Mouse (Mus musculus) layer of hippocampus, postnatal 10 days (tissue): ENCODE results near the gene Polk. TPM values are rescaled to one million over a fixed set of nuclear protein-coding genes. Genes with fewer than 3 reads are reported as not detected.

Experiments
- DNase-seq, 2 experiments: peaks; one replicate each; pipeline ENCODE4 v3.0.0; 2021; ENCODE audit warnings: low spot score in 2 of 2
- long read RNA-seq: library from polyadenylated mRNA; stranded (forward); transcript quantifications from one replicate; pipeline ENCODE4 v2.0.0, GENCODE M21; 2023
- total RNA-seq, 2 experiments: library from RNA; stranded (reverse); gene quantifications; 2 replicates each; pipeline ENCODE4 v1.2.3; 2021

Polk gene
- 10 to 100 TPM in 1 of 2 experiments, 1 to 10 TPM in 1; 9.8 to 10.2 TPM for total RNA-seq
- long read RNA-seq, full-length matches to known transcripts: 2 of 3 reads
- long read RNA-seq, partial matches to known transcripts: 1 of 3 reads
- long read RNA-seq, other reads (novel, unspliced or antisense): 0 of 3 reads

GRCm38 (mm10) chr13:96542081-96542889 is at the start of gene Polk, which contains the start of gene Col4a3bp:
Gene Polk (minus strand): TSS chr13:96542579.
Gene Col4a3bp (plus strand): TSS chr13:96542618.
- DNase-seq: peak; percentile 90 to 95

- no peak for DNase-seq
Observed at GRCm38 (mm10) chr13:96588642-96589041, 46.3 kb upstream of the Polk start.

GRCm38 (mm10) chr13:96586540-96586939 is 44.2 kb upstream of the Polk start:
- DNase-seq: no peak

- no peak for DNase-seq
Observed at GRCm38 (mm10) chr13:96584201-96584600, 41.8 kb upstream of the Polk start.

- DNase-seq: no peak
Observed at GRCm38 (mm10) chr13:96579979-96580378, 37.6 kb upstream of the Polk start.

GRCm38 (mm10) chr13:96579104-96579503 is 36.7 kb upstream of the Polk start:
- no peak for DNase-seq

GRCm38 (mm10) chr13:96574170-96574569 is 31.8 kb upstream of the Polk start:
- DNase-seq: no peak

GRCm38 (mm10) chr13:96571016-96571361 is 28.6 kb upstream of the Polk start:
- DNase-seq: no peak

- DNase-seq: no peak
Observed at GRCm38 (mm10) chr13:96570313-96571015, 28.1 kb upstream of the Polk start.

- no peak for DNase-seq
Observed at GRCm38 (mm10) chr13:96567977-96568376, 25.6 kb upstream of the Polk start.

- no peak for DNase-seq
Observed at GRCm38 (mm10) chr13:96555099-96555498, 12.7 kb upstream of the Polk start.

GRCm38 (mm10) chr13:96547941-96548340 is 5.6 kb upstream of the Polk start:
- DNase-seq: no peak

GRCm38 (mm10) chr13:96547250-96547649 is 4.9 kb upstream of the Polk start:
- DNase-seq: no peak

GRCm38 (mm10) chr13:96544506-96544905 is 2.1 kb upstream of the Polk start:
- no peak for DNase-seq

GRCm38 (mm10) chr13:96542901-96543891 is 817 bp upstream of the Polk start:
- no peak for DNase-seq

- no peak for DNase-seq
Observed at GRCm38 (mm10) chr13:96541381-96541780, 998 bp downstream of the Polk start.

GRCm38 (mm10) chr13:96538103-96538502 is 4.3 kb downstream of the Polk start:
- DNase-seq: no peak

GRCm38 (mm10) chr13:96536821-96537572 is 5.4 kb downstream of the Polk start:
- DNase-seq: no peak

GRCm38 (mm10) chr13:96533742-96534141 is 8.6 kb downstream of the Polk start:
- DNase-seq: no peak

GRCm38 (mm10) chr13:96532176-96532575 is 10.2 kb downstream of the Polk start:
- DNase-seq: no peak
